Mouse (Mus musculus) stomach, postnatal 0 days (tissue): Measurements from ENCODE around the gene Fam187b.

Source experiments
- CTCF ChIP-seq: IDR thresholded peaks from 2 replicates; pipeline ENCODE4 v1.5.1; 2016; ENCODE audit warnings: antibody characterized with exemption, low read depth, mild to moderate bottlenecking, moderate library complexity
- EP300 ChIP-seq: optimal IDR thresholded peaks from 2 replicates; pipeline ENCODE3; 2016; ENCODE audit warnings: antibody characterized with exemption

DNA sequence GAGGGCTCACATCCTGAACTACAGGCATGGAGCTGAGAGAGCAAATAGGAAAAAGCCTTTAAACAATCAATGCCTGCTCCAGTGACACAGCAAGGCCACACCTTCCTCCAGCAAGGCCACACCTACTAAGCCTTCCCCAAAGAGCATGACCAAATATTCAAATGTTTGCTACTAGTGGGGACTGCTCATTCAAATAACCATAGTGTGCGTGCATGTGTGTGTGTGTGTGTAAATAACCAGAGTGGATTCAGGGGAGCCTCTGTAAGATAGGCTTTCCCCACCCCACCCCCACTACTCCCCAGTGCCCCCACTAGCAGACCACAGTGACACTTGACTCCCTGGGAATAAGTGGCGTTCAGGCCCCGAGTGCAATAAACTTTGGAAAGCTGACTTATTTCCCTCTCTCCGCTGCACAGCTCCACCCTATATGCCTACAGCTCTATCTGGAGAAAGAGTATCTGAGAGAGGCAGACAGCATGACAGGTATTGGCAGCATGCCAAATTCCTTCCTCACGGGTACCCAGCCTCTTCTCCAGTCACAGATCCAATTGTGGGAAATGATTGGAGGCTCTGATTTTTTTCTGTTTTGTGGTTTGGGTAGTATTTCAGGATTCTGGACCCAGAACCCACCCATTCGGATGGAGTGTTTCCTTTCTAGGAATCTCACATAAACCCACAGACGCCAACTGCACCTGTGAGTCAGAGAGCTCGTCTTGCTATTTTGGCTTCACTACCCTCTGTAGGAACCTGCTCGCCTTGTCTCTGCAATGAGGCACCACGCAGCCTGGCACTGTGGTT lies 43.7 kb downstream of the Fam187b start:
- TF ChIP-seq CTCF (no peak), EP300 (no peak)
